Mouse (Mus musculus): ENCODE results near the gene Hspbap1.

Hspbap1 gene

DNA sequence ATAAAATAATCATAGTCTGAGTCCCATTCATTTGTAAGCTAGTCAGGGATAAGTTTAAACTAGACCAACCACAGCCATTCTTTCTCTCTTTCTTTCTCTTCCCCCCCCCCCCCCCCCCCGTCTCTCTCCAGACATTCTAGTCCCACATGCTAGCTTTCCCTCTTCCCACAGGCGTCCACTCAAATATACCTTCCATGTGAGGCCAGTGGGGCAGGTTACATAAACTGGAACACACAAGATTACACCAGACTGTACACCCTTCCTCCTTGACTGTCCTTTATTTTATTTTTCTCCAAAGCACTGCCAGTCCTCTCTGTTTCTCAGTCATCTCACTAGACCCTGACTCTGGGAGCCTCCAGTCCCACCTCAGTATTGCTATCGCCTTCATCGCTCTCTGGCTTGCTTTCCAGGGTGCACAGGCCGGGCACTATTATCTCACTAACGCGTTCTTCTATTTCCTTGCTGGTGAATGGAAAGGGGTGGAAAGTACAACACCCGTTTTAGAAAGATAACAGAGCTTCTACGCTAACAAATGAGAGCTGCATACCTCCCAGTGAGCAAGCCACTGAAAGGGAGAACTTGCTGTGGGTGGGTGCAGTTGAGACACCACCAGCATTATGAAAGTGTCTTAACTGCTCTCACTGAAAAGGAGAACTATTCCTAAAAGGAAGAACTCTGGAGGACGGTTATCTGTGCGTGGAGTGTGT, 6.4 kb upstream of the Hspbap1 start:
- DNase-seq (ENCODE audit: low spot score in 2 of 2), result no peak

GRCm38 (mm10) chr16:35764941-35765340, 5.2 kb upstream of the Hspbap1 start:
- DNase-seq (ENCODE audit: low spot score in 2 of 2), result no peak

DNA sequence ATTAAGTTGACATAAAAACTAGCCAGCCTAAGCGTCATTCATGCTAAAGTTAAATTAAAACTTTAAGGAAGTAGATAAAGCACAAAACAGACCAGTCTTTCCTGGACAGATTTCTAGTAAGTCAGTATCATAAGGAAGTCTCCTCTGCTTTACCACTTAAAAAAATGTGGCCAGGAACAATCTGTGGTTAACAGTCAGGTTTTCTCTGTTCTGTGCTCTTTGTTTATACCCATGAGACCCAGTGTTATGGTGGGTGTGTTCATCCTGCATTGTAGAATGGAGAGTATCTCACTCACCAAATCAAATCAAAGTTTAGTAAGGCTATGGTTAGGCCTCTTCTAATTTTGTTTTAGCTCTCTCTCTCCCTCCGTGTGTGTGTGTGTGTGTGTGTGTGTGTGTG, 4.7 kb upstream of the Hspbap1 start:
- no peak for DNase-seq (ENCODE audit: low spot score in 2 of 2)

DNA sequence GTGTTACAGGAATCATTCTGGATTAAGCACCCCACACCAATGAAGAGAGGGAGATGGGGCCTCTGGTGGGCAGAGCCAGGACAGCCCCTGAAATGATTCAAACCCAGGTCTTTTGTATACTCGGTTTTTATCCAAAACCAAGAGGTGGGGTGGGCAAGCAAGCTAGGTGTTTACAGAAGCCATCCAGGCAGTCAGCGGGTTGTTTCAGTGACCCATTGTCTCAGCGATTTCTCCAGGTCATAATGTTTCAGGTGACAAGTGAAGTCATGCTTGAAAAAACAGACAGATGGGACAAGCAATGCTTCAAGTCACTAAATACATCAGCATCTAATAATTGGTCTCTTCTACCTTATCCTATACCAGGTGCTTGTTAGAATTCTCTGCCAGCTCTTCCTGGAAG, 3.8 kb upstream of the Hspbap1 start:
- no peak for DNase-seq (ENCODE audit: low spot score in 2 of 2)

GRCm38 (mm10) chr16:35768469-35768784, 1.7 kb upstream of the Hspbap1 start:
- no peak for DNase-seq (ENCODE audit: low spot score in 2 of 2)

DNA sequence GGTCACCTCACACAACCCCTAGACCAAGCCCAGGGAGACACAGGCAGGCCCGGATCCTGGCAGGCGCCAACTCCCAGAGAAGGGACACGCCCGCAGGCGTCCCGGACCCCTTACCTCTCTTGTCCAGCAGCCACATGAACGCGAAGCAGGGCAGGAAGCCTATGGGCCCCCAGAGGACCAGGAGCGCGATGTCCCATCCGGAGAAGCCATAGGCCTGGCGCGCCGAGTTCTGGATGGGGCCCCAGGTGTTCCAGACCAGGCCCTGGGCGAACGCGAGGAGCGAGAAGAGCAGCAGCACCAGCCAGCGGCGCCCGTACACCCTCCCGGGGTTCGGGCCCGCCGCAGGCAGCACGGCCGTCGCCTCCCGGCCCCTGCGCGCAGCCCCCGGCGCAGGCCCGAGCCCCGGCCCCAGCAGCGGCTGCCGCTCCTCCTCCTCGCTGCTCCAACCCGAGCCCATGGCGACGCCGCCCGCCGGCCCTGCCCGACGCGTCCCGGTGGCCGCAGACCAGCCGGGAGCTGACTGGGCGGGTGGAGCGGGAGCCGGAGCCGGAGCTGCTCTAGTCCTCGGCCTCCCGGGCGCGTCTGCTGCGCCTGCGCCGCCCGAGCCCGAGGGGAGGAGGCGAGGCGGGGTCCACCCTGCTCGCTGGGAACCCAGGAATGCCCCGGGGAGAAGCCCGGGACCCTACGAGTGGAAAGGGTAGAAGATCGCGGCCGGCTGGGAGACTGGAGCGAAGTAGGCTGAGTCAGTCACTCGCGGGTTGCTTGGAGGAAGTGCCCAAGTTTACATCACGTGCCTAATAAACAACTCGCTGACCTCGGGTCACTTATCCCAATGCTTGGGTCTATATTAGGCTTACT, 1.2 kb upstream of the Hspbap1 start, which contains the start of gene Dirc2:
Gene Dirc2 (minus strand): TSS at position 572 of the 858 bp plus-strand sequence.
- peak; percentile 71 to 73 for DNase-seq (ENCODE audit: low spot score in 2 of 2)

DNA sequence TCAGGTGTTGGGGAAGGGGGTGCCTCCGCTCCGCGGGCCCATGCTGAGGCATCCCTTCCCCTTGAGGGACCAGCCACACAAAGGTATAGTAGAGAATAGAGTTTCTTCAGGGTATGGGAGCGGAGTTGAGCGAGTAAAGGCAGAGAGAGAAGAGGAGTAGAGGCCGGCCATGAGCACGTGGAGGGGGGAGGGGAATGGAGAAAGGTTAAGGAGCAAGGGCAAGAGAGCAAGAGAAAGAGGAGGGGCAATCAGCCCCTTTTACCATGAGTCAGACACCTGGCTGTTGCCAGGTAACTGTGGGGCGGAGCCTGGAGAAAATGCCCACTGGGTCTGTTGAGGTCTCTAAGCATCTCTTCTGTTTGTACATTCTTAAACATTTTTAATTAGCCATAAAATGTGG, 966 bp downstream of the Hspbap1 start:
- no peak for DNase-seq (ENCODE audit: low spot score in 2 of 2)

GRCm38 (mm10) chr16:35771606-35772005, 1.4 kb downstream of the Hspbap1 start:
- no peak for DNase-seq (ENCODE audit: low spot score in 2 of 2)

DNA sequence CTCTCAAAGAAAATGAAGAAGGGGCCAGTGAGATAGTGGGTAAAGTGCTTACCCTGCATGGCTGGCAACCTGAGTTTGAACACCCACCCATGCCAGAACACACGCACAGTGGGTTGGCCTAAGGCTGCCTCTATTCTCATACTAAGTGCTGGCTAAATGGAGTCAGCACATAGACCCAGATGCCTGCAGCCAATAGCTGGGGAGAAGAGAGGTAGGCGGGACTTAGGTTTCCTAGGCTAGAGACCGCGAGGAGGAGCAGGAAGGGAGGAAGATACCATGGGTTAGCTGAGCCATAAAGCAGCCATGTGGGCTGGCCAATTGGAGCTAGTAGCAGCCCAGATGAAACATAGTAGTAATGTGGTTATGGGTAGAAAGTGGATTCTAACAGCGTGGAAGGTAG, 2.4 kb downstream of the Hspbap1 start:
- no peak for DNase-seq (ENCODE audit: low spot score in 2 of 2)

GRCm38 (mm10) chr16:35775835-35776234, 5.7 kb downstream of the Hspbap1 start:
- DNase-seq (ENCODE audit: low spot score in 2 of 2), result no peak

DNA sequence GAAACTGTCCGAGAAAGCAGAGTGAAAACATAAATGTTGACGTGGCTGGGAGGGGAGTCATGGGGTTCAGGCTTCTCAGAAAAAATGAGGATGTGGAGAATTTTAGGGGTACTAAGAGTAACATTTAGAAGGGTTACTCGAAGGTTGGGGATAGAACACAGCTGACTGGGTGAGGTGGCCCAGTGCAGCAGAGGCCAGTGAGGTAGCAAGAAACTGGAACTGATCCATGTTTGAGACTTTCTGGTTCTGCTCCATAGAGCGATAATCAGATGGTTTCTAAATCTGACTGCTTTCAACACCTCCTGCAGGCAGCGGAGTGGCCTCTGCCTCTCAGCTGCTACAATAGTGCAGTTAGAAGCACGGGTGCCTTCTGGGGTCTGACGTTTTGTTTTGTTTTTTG, 6.6 kb downstream of the Hspbap1 start:
- no peak for DNase-seq (ENCODE audit: low spot score in 2 of 2)

DNA sequence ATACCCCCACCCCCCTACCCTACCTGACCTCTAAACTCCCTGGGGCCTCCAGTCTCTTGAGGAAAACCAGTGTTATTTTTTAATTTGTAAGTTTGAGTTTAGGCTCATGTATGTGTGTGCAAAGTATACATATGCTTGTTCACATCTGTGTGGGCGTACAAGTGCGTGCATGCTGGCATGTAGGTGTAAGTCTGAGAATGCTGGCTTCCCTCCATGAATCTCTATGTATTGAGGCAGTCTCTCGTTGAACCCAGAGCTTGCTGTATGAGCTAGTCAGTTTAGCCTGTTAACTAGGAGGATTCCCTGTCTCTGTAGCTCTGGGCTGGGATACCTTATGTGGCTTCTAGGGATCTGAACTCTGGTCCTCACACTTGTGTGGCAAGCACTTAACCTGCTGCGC, 7.6 kb downstream of the Hspbap1 start:
- peak in 1 of 2 experiments; percentile 17 for DNase-seq (ENCODE audit: low spot score in 2 of 2)

DNA sequence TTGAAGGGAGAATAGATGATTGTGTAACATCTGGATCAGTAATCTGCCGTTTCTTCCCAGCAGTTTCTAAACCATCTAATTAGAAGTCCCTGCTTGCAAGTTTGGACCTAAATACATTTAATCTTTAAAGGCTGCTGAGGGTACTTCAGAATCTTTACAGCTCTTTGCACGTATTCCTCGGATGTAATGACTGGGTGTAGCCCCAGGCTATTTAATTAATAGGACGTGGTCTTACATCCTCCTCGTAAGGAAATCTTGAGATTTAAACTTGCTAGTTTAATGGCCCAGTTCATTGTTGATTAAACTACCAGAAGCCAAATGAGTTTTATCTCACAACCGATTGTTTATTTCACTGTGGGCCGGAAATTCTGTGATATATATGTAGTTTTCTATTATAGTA, 9.5 kb downstream of the Hspbap1 start:
- DNase-seq (ENCODE audit: low spot score in 2 of 2), result no peak

DNA sequence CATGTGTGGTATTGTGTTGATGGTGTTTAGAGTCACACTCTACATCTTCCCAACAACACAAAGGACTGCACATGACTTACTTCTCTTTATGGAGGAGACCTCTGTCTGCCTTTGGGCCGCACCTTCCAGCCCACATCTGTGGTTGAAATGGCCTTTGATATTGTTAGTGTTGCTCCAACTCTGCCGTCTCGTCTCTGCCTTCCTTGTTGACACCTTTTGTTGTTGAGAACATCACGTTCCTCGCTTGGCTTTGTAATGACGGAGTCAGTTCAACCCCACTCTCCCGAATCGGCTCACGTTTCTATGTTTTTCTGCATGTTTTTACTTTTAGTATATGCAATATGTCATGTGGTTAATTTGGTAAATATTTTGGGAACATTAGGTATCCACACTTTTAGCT, 10.9 kb downstream of the Hspbap1 start:
- DNase-seq (ENCODE audit: low spot score in 2 of 2), result no peak

- no peak for DNase-seq (ENCODE audit: low spot score in 2 of 2)
These were observed 11.5 kb downstream of the Hspbap1 start for GRCm38 (mm10) chr16:35781651-35782050.

DNA sequence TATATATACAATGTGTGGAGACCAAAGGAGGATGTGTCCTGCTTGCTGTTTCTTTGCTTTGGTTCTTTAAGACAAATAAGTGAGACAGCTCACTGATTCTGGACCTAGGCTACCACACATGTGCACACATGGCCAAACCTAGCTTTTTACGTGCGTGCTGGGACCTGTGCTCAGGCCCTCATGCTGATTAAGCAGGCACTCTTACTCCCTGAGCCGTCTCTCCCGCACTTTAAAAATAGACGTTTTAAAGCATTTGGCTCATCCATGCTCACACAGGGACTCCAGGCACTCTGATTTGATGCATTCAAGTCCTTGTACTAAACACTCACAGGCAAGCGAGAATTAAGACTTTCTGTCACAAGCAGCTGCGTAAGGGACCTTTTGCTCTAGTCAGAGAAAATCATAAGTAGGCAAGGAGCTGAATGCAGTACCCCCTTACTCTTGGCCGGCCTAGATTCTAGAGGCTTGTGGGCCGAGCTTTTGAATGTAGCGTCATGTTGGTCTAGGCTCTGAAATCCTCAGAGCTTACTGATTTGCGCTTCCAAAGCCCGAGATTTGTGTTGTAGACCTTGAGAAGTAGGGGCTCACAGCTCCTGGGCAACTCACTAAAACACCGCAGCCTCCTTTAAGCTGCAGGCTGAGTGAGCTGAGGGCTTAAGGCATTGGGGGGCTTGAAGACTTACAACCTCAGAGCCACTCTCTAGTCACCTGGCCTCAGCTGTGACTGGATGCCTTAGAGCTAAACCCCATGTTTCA, 12.5 kb downstream of the Hspbap1 start:
- no peak for DNase-seq (ENCODE audit: low spot score in 2 of 2)

DNA sequence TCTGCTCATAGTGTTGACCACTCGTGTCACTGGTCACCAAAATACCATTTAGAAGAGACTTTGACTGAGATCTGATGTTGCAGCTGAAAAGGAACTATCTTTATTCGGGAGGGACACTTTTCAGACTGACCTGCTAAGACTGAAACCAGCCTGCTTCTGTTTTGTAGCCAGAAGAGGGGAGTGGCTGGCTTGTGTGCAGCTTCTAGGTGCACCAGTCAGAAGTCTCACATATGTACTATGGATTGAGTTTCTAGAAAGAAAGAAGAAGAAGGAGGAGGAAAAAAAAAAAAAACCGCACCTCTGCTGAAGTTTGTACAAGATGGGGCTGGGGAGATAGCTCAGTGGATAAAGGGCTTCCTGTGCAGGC, 13.0 kb downstream of the Hspbap1 start:
- no peak for DNase-seq (ENCODE audit: low spot score in 2 of 2)

- DNase-seq (ENCODE audit: low spot score in 2 of 2), result no peak
These were observed 14.1 kb downstream of the Hspbap1 start for GRCm38 (mm10) chr16:35784134-35784725.

- DNase-seq (ENCODE audit: low spot score in 2 of 2), result no peak
These were observed 17.0 kb downstream of the Hspbap1 start for GRCm38 (mm10) chr16:35787163-35787562.

DNA sequence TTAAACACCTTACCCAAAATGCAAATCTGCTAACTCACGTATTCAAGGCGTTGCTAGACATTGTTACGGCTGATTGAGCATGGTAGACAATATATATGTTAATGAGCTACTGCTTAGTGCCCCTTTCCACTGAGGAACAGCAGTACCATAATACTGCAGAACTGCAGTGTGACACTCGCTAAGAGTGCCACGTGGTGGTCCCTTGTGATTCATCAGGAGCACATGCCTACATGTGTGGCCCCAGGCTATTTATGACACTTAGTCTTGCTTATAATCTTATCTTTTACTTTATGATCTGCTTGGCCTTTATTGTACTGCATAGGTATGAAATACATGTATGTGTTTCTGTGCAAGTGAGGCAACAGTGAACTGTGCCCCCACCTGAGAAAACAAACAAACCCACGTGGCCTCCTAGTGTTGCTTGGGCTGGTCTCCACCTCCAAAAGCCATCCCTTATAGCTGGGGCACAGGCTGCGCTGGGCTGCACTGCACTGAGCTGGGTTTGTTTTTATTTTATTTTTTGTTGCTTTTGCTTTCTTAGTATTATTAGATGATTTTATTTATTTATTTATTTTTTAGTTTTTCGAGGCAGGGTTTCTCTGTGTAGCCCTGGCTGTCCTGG, 17.5 kb downstream of the Hspbap1 start:
- no peak for DNase-seq (ENCODE audit: low spot score in 2 of 2)

GRCm38 (mm10) chr16:35788330-35788729, 18.2 kb downstream of the Hspbap1 start:
- no peak for DNase-seq (ENCODE audit: low spot score in 2 of 2)

Data from right cerebral cortex, adult 2 months (tissue).